Mouse (Mus musculus): ENCODE measurements at regions not wholly inside any gene's neighbourhood (a gene's known extent, or its start where the extent isn't known, plus 50 kb on each side); places are given as distances from the start of the nearest gene placed in this dataset.

DNA sequence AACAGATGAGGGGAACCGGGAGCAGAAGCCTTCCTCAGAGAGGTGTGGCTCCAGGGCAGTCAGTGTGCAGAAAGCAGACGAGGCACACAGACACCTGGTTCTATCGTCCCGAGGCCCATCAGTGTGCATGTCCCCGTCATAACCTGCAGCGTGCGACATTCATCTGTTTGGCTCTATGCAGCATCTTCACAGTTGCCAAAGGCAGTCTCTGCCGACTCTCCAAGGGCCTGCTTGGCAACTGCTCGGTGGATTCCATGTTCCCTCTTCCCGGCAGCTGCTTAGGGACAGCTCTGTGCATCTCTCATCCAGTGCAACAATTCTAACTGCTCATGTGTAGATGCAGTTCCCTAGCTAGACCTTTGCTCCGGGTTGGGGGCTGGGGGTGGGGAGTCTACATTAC is 127.8 kb downstream of the Trim29 start:
- no peak for ATAC-seq (ENCODE audit: insufficient read depth)
- 72% methylated on average over 11 of the region's 11 CpGs for WGBS (ENCODE audit: insufficient replicate concordance)
- Histone ChIP-seq H3K4me1 (replicated peaks) (no peaks in the 10 kb centered on the region), H3K9ac (no peak overlapping the region), H3K27ac (replicated peaks) (no peak overlapping the region), H3K4me2 (no peak overlapping the region), H3K36me3 (replicated peaks) (no peaks in the 10 kb centered on the region), H3K4me3 (replicated peaks) (no peak overlapping the region), H3K9me3 (replicated peaks) (no peaks in the 10 kb centered on the region), H3K27me3 (no peaks in the 10 kb centered on the region)

DNA sequence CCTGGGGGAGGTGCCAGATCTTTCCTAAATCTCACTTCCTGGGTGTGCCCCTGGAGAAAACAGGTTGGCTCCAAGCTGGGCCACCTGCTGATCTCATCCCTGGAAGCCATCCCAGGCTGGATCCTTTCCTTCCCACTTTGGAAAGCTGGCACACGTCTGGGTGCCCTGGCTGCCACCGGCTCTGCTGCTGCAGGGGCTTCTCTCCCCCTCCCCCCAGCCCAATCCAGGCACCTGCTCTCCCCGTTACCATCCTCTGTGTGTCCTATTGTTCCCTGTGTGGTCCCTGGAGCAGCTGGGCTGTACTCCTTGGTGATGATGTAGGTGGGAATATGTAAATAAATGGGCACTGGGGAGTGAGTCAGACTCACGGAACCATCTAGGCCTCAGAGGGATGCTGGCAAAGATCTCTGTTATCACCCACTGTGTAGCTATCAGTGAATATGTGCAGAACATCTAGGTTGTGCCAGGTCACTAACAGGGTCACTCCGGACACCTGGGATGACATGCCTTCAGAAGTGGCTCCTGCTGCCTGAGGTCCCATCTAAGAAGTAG is 130.4 kb downstream of the Trim29 start:
- ATAC-seq (ENCODE audit: insufficient read depth) = no peak
- Histone ChIP-seq H3K27me3 (no peaks in the 10 kb centered on the region), H3K36me3 (replicated peaks) (no peaks in the 10 kb centered on the region), H3K9me3 (replicated peaks) (no peaks in the 10 kb centered on the region), H3K4me3 (replicated peaks) (no peak overlapping the region), H3K9ac (no peak overlapping the region), H3K4me1 (replicated peaks) (no peaks in the 10 kb centered on the region), H3K27ac (replicated peaks) (no peak overlapping the region), H3K4me2 (no peak overlapping the region)
- 52% methylated on average over 5 of the region's 5 CpGs for WGBS (ENCODE audit: insufficient replicate concordance)

DNA sequence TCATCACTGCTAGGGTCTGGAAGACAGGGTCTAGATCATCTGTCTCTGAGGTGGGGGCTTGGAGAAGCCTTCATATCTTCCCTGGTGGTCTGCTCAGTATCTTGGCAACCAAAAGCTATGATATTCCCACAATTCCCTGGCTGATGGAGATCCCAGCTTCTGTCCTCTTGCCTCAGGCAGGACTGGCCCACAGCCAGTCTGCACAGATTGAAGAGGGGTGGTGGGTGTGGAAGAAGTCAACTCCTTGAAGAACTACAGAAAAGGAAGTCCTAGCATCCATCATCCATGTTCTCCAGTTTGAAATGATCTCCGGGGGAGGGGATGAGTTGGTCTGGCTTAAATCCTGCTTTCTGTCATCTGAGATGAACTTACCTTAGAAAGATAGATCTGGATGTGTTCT is 134.8 kb downstream of the Trim29 start:
- no peak for ATAC-seq (ENCODE audit: insufficient read depth)
- Histone ChIP-seq H3K9ac (no peak overlapping the region), H3K36me3 (replicated peaks) (no peaks in the 10 kb centered on the region), H3K9me3 (replicated peaks) (no peaks in the 10 kb centered on the region), H3K4me3 (replicated peaks) (no peak overlapping the region), H3K4me1 (replicated peaks) (no peaks in the 10 kb centered on the region), H3K27me3 (no peaks in the 10 kb centered on the region), H3K4me2 (no peak overlapping the region), H3K27ac (replicated peaks) (no peak overlapping the region)
- WGBS (ENCODE audit: insufficient replicate concordance) = 56% methylated on average over 1 of the region's 1 CpGs

DNA sequence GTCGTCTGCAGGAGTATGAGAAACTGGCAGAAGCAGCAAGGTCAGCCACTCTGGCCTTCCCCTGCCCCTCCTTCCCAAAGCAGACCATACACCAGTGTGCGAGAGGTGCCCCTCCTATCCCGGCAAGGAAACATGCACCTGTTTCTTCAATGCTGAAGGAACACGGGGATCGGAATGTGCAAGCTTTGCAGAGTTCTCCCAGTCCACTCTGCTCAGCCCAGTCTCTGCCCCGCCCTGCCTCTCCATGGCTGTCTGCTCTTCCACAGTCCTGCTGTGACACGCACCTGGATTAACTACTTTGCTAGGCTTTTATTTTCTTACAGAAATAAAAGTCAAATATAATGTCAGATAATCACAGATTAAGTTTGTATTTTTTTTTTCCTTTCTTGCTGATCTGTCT is 136.7 kb downstream of the Trim29 start:
- Histone ChIP-seq H3K27ac (replicated peaks) (no peak overlapping the region), H3K36me3 (replicated peaks) (no peaks in the 10 kb centered on the region), H3K4me1 (replicated peaks) (no peaks in the 10 kb centered on the region), H3K4me3 (replicated peaks) (no peak overlapping the region), H3K9me3 (replicated peaks) (no peaks in the 10 kb centered on the region), H3K27me3 (no peaks in the 10 kb centered on the region; the same call in 1 of the 2 replicates), H3K9ac (no peak overlapping the region), H3K4me2 (no peak overlapping the region)
- 57% methylated on average over 7 of the region's 7 CpGs for WGBS (ENCODE audit: insufficient replicate concordance)
- no peak for ATAC-seq (ENCODE audit: insufficient read depth)

DNA sequence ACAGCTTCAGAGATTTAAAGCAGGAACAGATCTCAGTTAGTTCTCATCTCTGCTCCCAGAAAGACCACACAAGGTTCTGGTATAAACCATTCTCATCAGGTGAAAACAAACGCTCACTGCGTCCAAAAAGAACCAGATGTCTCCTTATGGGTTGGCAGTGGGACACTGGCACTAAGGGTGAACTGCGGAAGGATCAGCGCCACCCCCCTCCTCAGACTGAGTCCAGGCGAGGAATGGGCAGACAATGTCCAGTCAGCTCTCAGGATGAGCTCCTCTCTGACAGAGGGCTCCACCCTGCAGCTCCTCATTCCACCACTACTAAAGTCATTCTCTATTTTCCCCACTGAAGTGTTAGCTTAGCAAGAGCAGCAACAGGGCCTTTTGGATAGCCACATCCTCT is 138.3 kb downstream of the Trim29 start:
- ATAC-seq (ENCODE audit: insufficient read depth) = no peak
- Histone ChIP-seq H3K4me1 (replicated peaks) (no peaks in the 10 kb centered on the region), H3K9me3 (replicated peaks) (no peaks in the 10 kb centered on the region), H3K27me3 (peaks cover 13% of the 10 kb centered on the region), H3K4me3 (replicated peaks) (no peak overlapping the region), H3K4me2 (no peak overlapping the region), H3K27ac (replicated peaks) (no peak overlapping the region), H3K9ac (no peak overlapping the region), H3K36me3 (replicated peaks) (no peaks in the 10 kb centered on the region)
- 64% methylated on average over 5 of the region's 5 CpGs for WGBS (ENCODE audit: insufficient replicate concordance)

DNA sequence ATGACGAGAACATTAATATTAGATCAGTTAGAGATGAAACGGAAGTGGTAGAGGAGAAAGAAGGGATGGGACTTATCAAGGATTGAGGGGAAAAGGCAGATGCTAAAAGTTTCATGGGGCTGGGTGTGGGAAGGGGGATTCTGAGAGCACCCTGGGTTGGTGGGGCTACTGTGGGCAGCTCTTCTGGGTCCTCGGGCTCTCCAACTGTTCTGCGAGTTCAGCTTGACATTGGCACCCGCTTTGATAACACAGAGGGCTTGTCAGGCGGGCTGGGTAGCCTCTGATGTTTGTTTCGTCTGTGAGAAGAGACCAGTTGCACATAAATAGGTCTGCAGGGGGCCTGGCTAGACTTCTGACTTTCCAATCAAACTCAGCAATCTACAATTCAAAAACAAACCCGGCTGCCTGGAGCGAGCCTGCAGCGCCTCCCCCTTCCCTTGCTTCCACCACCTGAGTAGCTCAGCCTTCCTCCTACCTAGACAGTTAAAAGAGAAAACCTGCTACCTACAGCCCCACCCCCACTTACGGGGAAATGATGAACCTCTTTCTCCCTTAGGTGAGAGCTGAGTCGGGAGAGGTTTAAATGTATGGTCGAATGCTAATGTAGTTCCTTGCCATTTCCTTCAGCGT is 143.4 kb downstream of the Trim29 start:
- no peak overlapping the region for H3K4me2 ChIP-seq
- H3K4me3 ChIP-seq (replicated peaks) = no peak overlapping the region
- peaks cover 27% of the 10 kb centered on the region for H3K27me3 ChIP-seq
- H3K9ac ChIP-seq = no peak overlapping the region
- ATAC-seq (ENCODE audit: insufficient read depth) = no peak
- no peaks in the 10 kb centered on the region for H3K9me3 ChIP-seq (replicated peaks)
- H3K36me3 ChIP-seq (replicated peaks) = no peaks in the 10 kb centered on the region
- WGBS (ENCODE audit: insufficient replicate concordance) = 3% methylated on average over 14 of the region's 14 CpGs
- H3K27ac ChIP-seq (replicated peaks) = no peak overlapping the region
- H3K4me1 ChIP-seq (replicated peaks) = no peaks in the 10 kb centered on the region

DNA sequence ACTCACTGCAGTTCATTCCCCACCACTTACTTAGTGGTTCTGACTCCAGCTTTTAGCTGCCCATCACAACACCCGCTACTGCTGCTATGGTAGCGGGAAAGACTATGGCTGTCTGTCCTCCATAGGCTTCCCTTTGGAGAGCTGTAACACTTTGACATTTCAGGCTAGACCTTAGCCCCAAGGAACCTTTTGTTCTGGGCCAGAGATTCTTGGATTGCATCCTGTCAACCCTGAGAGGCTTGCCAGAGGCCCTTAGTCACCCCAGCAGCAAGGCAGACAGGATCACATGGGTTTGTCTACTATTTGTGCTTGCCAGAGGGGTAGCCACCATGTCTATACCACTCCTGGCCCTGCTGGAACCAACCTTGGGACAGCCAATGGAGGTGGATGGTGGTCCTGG is 147.1 kb downstream of the Trim29 start:
- no peaks in the 10 kb centered on the region for H3K36me3 ChIP-seq (replicated peaks)
- no peak overlapping the region for H3K27ac ChIP-seq (replicated peaks)
- no peak overlapping the region for H3K9ac ChIP-seq
- WGBS (ENCODE audit: insufficient replicate concordance) = 66% methylated on average over 2 of the region's 2 CpGs
- no peaks in the 10 kb centered on the region for H3K4me1 ChIP-seq (replicated peaks)
- peaks cover 26% of the 10 kb centered on the region for H3K27me3 ChIP-seq
- no peak for ATAC-seq (ENCODE audit: insufficient read depth)
- no peaks in the 10 kb centered on the region for H3K9me3 ChIP-seq (replicated peaks)
- no peak overlapping the region for H3K4me3 ChIP-seq (replicated peaks)
- H3K4me2 ChIP-seq = no peak overlapping the region

DNA sequence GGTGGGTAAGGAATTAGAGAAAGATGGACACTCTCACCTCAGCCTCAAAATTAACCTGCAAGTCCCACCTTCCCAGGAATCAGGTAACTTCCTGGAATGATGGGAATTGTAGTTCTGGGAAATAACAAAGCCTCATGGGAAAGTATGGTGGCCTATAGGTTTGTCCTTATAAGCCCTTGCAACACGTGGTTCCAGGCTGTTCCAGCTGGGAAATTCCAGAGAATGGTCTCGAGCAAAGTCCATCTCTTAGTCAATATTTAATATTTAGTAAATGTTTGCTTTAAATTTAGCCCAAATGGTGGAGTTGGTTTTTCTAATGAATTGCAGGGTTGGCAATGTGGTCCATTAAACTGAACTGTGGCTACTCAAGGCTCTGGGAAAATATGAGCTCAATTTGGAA is 150.5 kb downstream of the Trim29 start:
- whole genome bisulfite sequencing (ENCODE audit: insufficient replicate concordance) = 18% methylated on average over 2 of the region's 2 CpGs
- H3K4me3 ChIP-seq (replicated peaks) = no peak overlapping the region
- ATAC-seq (ENCODE audit: insufficient read depth) = no peak
- no peak overlapping the region for H3K9ac ChIP-seq
- no peaks in the 10 kb centered on the region for H3K27me3 ChIP-seq
- H3K36me3 ChIP-seq (replicated peaks) = no peaks in the 10 kb centered on the region
- H3K4me1 ChIP-seq (replicated peaks) = no peaks in the 10 kb centered on the region; the same call in none of the 2 replicates
- H3K9me3 ChIP-seq (replicated peaks) = no peaks in the 10 kb centered on the region
- no peak overlapping the region for H3K4me2 ChIP-seq
- H3K27ac ChIP-seq (replicated peaks) = no peak overlapping the region

DNA sequence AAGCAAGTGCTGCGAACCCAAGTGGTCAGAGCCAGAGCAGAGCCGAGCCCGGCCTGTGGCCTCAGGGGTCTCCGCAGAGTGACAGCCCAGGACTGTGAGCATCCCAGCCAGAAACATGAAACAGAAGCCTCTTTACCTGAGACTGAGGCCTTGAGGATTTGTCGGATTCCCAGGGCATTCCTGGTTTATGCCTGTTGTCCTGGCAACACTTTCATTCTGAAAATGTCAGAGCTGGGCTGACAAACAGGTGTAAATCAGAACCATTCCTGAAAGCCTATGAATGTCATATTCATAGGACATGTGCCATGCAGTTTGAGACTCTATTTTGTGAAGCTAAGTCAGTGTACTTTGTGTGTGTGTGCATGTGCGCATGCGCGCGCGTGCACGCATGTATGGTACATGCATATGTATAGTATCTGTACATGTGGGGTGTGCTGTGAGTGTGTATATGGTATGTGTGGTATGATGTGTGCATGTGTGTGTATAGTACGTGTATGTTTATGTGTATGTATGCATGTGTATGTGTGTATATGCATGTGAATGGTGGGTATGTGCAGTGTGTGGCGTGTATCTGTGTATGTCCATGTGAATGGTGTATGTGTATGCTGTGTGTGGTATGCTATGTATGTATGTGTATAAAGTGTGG is 152.9 kb downstream of the Trim29 start:
- WGBS (ENCODE audit: insufficient replicate concordance) = 80% methylated on average over 13 of the region's 13 CpGs
- Histone ChIP-seq H3K9ac (no peak overlapping the region), H3K9me3 (replicated peaks) (no peaks in the 10 kb centered on the region), H3K4me2 (no peak overlapping the region), H3K4me3 (replicated peaks) (no peak overlapping the region), H3K27me3 (no peaks in the 10 kb centered on the region), H3K36me3 (replicated peaks) (no peaks in the 10 kb centered on the region), H3K4me1 (replicated peaks) (no peaks in the 10 kb centered on the region; the same call in none of the 2 replicates), H3K27ac (replicated peaks) (no peak overlapping the region)
- ATAC-seq (ENCODE audit: insufficient read depth) = no peak

DNA sequence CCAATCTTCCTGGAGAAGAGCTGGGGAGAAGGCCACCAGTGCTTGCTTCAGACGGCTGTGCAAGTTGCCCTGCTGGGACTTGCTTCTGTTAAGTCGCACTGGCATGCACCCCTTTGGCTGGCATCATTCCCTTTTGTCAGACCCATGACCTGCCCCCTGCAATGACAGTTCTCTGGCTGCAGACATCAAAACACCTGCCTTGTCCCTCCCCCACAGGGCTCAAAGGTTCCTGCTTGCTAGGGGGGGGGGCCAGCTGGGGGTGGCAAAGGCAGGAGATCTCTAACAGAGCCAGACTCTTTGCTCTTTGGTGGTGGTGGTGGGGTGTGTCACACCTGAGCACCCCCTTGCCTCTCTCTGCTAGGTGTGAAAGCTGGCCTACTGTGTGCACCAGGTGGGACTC is 154.5 kb downstream of the Trim29 start:
- no peak overlapping the region for H3K9ac ChIP-seq
- 36% methylated on average over 2 of the region's 2 CpGs for WGBS (ENCODE audit: insufficient replicate concordance)
- no peak overlapping the region for H3K27ac ChIP-seq (replicated peaks)
- ATAC-seq (ENCODE audit: insufficient read depth) = no peak
- H3K4me2 ChIP-seq = no peak overlapping the region
- no peaks in the 10 kb centered on the region for H3K36me3 ChIP-seq (replicated peaks)
- no peaks in the 10 kb centered on the region for H3K27me3 ChIP-seq
- no peaks in the 10 kb centered on the region; the same call in none of the 2 replicates for H3K4me1 ChIP-seq (replicated peaks)
- H3K4me3 ChIP-seq (replicated peaks) = no peak overlapping the region
- no peaks in the 10 kb centered on the region for H3K9me3 ChIP-seq (replicated peaks)

DNA sequence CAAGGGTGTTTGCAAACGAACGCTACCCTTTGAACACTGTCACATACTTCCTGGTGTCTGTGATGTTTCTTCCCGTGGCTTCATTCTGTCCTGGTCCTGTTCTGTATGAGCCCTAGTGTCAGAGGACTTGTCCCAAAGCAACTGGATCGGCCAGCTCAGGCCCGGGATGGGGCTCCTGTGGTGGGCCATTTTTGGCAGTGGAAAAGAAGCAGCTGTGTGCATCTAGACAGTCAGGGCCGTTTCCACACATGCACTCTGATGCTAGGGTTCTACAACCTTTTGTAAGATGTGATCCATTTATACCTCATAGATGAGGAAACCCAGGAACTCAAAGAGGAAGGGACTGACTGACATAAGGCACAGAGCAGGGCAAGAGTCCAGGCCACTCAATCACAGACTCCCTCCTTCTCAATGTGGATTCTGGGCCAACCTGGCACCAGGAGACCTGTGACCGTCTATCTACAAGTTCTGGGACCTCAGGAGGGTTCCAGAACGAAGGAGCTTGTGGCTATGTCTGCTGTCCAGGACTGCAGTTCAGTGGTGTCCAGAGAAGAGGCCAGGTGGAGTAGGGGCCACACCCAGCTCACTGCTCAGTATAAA is 155.2 kb downstream of the Trim29 start:
- H3K27ac ChIP-seq (replicated peaks) = no peak overlapping the region
- H3K4me3 ChIP-seq (replicated peaks) = no peak overlapping the region
- H3K4me1 ChIP-seq (replicated peaks) = no peaks in the 10 kb centered on the region; the same call in none of the 2 replicates
- H3K9me3 ChIP-seq (replicated peaks) = no peaks in the 10 kb centered on the region
- no peak overlapping the region for H3K9ac ChIP-seq
- no peak overlapping the region for H3K4me2 ChIP-seq
- no peaks in the 10 kb centered on the region for H3K27me3 ChIP-seq
- no peak for ATAC-seq (ENCODE audit: insufficient read depth)
- 44% methylated on average over 8 of the region's 8 CpGs for WGBS (ENCODE audit: insufficient replicate concordance)
- no peaks in the 10 kb centered on the region for H3K36me3 ChIP-seq (replicated peaks)

Measured in liver, embryonic 15.5 days (tissue).